Mouse (Mus musculus) midbrain, embryonic 14.5 days (tissue): ENCODE results near the gene Ifnk. TPM values are rescaled to one million over a fixed set of nuclear protein-coding genes. Genes with fewer than 3 reads are reported as not detected.

Experiments
- ATAC-seq: fragments of 200-750 bp; cut with Nextera tagmentation; 2 replicates; pipeline ENCODE4 v1.8.0; 2017; ENCODE audit warnings: moderate number of reproducible peaks, moderate library complexity; ENCODE audit not compliant: low FRiP score, low TSS enrichment
- DNase-seq: peaks from one replicate; pipeline ENCODE4 v3.0.0-alpha.2; 2015
- H3K27ac ChIP-seq: fragments of 300-500 bp; sonication (generic); replicated peaks from 2 replicates; pipeline ENCODE4 v1.5.1; 2014; ENCODE audit warnings: mild to moderate bottlenecking, low read depth, low read length, moderate library complexity
- H3K27me3 ChIP-seq: fragments of 300-500 bp; sonication (generic); 2 replicates; pipeline ENCODE4 v1.6.1; 2014; ENCODE audit warnings: low read length, control low read depth, mixed read lengths; ENCODE audit not compliant: control insufficient read depth, insufficient read depth
- H3K36me3 ChIP-seq: fragments of 300-500 bp; sonication (generic); 2 replicates; pipeline ENCODE4 v1.6.1; 2014; ENCODE audit warnings: low read length, control low read depth; ENCODE audit not compliant: control insufficient read depth, insufficient read depth
- H3K4me1 ChIP-seq: fragments of 300-500 bp; sonication (generic); 2 replicates; pipeline ENCODE4 v1.6.1; 2014; ENCODE audit warnings: mild to moderate bottlenecking, antibody characterized with exemption, low read length, control low read depth; ENCODE audit not compliant: control insufficient read depth, insufficient read depth
- H3K4me2 ChIP-seq: fragments of 300-500 bp; sonication (generic); 2 replicates; pipeline ENCODE4 v1.6.1; 2014; ENCODE audit warnings: mild to moderate bottlenecking, low read length, moderate library complexity
- H3K4me3 ChIP-seq: fragments of 300-500 bp; sonication (generic); replicated peaks from 2 replicates; pipeline ENCODE4 v1.5.1; 2014; ENCODE audit warnings: low read depth, low read length
- H3K9ac ChIP-seq: fragments of 300-500 bp; sonication (generic); replicated peaks from 2 replicates; pipeline ENCODE4 v1.6.1; 2014; ENCODE audit warnings: mild to moderate bottlenecking, low read length, moderate library complexity
- H3K9me3 ChIP-seq: fragments of 300-500 bp; sonication (generic); 2 replicates; pipeline ENCODE4 v1.6.1; 2016; ENCODE audit warnings: low read length, control low read depth, mixed read lengths; ENCODE audit not compliant: control insufficient read depth
- WGBS: fragments of 180-500 bp; shearing (Covaris S2); extraction: QIAGEN DNeasy Blood & Tissue Kit; methylation state at CpG from one replicate; pipeline ENCODE4 v1.1.7; 2014; 5-methylcytosine and 5-hydroxymethylcytosine counted together
- polyA plus RNA-seq: library from polyadenylated mRNA; unstranded; fragments of >200 nt; fragmentation: Nextera tagmentation; extraction: Ambion mirVana; gene quantifications from 2 replicates; pipeline ENCODE4 v1.2.1, GENCODE M21; 2014

The Ifnk gene
- polyA plus RNA-seq, 1 experiment from 2014 or later, result not detected

DNA sequence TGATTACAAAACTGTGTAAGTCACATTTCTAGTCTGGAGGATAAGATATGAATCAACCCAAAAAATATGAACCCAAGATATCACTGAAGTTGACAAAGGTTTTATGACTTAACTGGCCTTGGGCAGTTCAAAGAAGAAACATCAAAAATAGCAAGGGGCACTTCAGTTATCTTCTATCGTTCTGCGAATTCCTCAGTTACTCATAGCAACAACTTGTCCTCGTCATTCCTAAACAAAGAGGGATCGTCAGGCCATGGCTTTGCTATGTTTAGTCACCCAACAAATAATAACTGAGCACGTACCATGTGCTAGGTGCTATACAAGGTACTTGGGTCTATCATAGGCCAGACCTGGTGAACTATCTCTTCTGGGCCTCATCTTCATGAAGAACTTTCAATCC is 5.3 kb upstream of the Ifnk start:
- no peak overlapping the region for H3K9ac ChIP-seq
- 95% methylated on average over 5 of the region's 5 CpGs for WGBS
- H3K36me3 ChIP-seq, result no peaks in the 10 kb centered on the region
- no peaks in the 10 kb centered on the region for H3K4me1 ChIP-seq
- H3K4me2 ChIP-seq, result no peak overlapping the region
- no peak for ATAC-seq
- no peak for DNase-seq
- no peak overlapping the region for H3K27ac ChIP-seq
- no peak overlapping the region for H3K4me3 ChIP-seq
- no peaks in the 10 kb centered on the region for H3K9me3 ChIP-seq
- no peaks in the 10 kb centered on the region for H3K27me3 ChIP-seq

DNA sequence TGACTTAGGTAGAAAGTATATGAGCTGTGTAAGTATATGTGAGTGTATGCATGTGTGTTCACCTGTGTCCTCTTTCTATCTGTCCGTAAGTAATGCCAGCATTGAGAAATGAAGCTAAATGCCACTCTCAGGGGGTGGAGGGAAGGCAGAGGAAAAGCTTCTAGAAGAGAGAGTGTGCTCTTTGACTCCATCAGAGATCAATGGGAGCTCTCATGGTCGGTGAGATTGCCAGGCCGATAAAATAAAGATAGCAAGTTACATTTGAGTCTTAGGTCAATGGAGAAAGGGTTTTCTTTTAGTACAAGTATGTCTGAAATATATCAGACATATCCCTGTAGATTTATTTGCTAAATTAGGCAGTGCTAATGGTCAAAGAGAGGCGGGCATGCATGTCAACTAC is 3.5 kb upstream of the Ifnk start:
- 91% methylated on average over 4 of the region's 4 CpGs for WGBS
- no peaks in the 10 kb centered on the region for H3K4me1 ChIP-seq
- no peak overlapping the region for H3K9ac ChIP-seq
- no peak overlapping the region for H3K4me2 ChIP-seq
- H3K4me3 ChIP-seq, result no peak overlapping the region
- DNase-seq, result no peak
- H3K27me3 ChIP-seq, result no peaks in the 10 kb centered on the region
- no peaks in the 10 kb centered on the region for H3K36me3 ChIP-seq
- no peaks in the 10 kb centered on the region for H3K9me3 ChIP-seq
- ATAC-seq, result no peak
- H3K27ac ChIP-seq, result no peak overlapping the region

DNA sequence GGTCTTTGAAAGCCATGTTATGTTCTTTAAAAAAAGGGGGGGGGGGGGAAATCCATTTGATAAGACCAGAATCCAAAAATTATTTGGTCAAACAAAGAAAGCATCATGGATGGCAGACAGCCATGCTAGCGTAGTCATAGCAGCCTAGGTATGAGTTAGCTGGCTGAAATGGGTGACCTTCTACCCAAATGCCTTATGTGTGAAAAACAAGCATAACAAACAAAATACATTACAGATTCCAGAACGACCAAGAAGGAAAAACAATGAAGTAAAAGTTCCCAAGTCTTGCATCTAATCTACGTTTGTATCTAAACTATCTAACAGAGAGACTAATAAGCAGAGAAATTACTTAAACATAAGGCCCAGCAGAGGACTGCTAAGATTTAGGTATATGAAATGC is 1.1 kb upstream of the Ifnk start:
- DNase-seq, result no peak
- WGBS, result 88% methylated on average over 3 of the region's 3 CpGs
- Histone ChIP-seq H3K9me3 (no peaks in the 10 kb centered on the region), H3K4me2 (no peak overlapping the region), H3K27me3 (0 out of 2 replicates have a peak, but pooled peaks cover 3% of the 10 kb centered on the region), H3K4me3 (no peak overlapping the region), H3K27ac (no peak overlapping the region), H3K36me3 (no peaks in the 10 kb centered on the region), H3K4me1 (peaks cover 5% of the 10 kb centered on the region; the same call in 1 of the 2 replicates), H3K9ac (no peak overlapping the region)
- ATAC-seq, result no peak

DNA sequence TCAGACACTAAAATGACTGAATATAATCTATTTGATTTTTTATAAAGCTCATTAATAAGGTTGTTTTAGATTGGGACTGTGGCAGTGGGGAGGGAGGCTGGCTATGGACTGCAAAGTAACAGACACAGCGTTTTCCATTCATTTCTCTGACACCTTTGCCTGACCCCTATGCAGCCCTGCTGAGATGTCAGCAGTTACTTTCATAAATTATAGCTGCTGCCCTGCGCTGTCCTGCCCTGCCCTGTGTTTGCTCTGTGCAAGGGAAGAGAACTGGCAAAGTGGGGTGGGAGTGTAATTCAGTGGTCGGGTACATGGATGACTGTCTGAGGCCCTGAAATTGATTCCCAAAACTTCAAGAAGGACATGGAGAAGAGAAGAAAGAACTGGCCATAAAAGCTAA is 2.2 kb downstream of the Ifnk start:
- WGBS, result 33% methylated on average over 3 of the region's 3 CpGs
- Histone ChIP-seq H3K27ac (no peak overlapping the region), H3K9me3 (no peaks in the 10 kb centered on the region), H3K9ac (no peak overlapping the region), H3K36me3 (no peaks in the 10 kb centered on the region), H3K4me3 (no peak overlapping the region), H3K27me3 (0 out of 2 replicates have a peak, but pooled peaks cover 3% of the 10 kb centered on the region), H3K4me1 (peaks cover 10% of the 10 kb centered on the region; the same call in 1 of the 2 replicates), H3K4me2 (no peak overlapping the region)
- DNase-seq (no peak), ATAC-seq (no peak)

DNA sequence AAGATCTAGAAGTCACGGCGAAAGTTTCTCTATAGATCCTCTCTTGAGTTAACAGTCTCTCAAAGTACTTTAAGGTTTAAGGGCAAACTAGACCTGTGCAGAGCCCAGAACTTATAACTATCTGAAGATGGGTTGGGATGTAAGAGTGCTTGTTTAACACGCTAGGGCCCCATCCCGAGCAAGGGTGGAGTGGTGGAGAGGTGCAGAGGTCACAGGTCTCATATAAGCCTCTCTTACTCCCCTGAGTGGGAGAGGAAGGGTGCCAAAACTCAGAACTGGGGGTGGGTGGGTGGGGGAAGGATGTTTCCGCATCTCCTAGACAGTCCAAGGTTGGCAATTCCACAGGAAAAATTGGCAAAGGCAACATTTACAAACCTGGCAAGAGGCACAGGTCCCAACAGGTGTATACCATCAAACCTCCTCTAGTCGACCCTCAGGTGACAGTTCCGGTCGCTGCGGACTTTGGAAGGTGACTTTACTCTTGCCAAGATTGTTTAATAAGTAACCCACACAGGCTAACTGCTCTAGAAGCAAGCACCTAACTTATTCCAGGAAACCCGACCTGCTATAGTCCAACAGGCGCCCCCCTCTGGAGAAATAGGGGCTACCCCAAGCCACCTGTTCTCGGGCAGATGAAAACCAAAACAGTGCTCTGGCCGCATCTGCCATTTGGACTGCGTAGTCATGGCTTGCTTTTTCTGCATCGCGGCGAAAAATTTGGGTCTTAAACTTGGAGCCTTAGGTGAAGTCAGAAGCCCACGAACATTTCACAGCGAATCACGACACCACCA is 3.5 kb downstream of the Ifnk start:
- ATAC-seq, result no peak
- peak overlapping the region; percentile 52; the same call in 1 of the 2 replicates for H3K9ac ChIP-seq
- peaks cover 10% of the 10 kb centered on the region; the same call in 1 of the 2 replicates for H3K4me1 ChIP-seq
- WGBS, result 27% methylated on average over 20 of the region's 20 CpGs
- no peaks in the 10 kb centered on the region for H3K36me3 ChIP-seq
- H3K9me3 ChIP-seq, result no peaks in the 10 kb centered on the region
- H3K4me3 ChIP-seq, result peak overlapping the region; percentile 54
- peak; percentile 62 for DNase-seq
- 0 out of 2 replicates have a peak, but pooled peaks cover 3% of the 10 kb centered on the region for H3K27me3 ChIP-seq
- H3K4me2 ChIP-seq, result peak overlapping the region; percentile 93
- no peak overlapping the region for H3K27ac ChIP-seq

DNA sequence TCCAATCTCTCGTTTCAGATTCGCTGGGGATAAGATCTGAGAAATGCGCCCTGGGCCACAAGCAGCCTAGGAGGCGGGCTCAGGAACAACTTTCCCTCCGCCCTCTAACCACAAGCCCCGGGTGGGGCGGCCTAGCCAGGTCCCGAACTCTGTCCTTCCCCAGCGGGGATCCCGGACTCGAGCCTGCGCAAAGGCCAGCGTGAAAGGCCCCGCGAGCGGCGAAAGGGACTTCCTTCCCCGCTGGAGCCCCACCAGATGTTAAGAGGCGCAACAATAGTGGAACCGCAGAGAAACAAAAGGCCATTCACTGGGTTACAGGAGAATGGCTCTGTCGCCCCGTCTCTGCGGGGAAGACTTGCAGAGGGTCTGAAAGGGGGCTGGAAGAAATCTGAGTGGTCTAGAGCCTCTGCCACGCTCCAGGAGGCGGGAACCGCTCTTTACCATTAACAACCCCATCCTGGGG is 4.3 kb downstream of the Ifnk start:
- H3K4me3 ChIP-seq, result peak overlapping the region; percentile 54
- peak overlapping the region; percentile 52; the same call in 1 of the 2 replicates for H3K9ac ChIP-seq
- DNase-seq (peak; percentile 67), ATAC-seq (peak; percentile 77)
- peaks cover 10% of the 10 kb centered on the region; the same call in 1 of the 2 replicates for H3K4me1 ChIP-seq
- H3K4me2 ChIP-seq, result peak overlapping the region; percentile 93
- H3K27ac ChIP-seq, result no peak overlapping the region; the same call in 1 of the 2 replicates
- 0 out of 2 replicates have a peak, but pooled peaks cover 3% of the 10 kb centered on the region for H3K27me3 ChIP-seq
- no peaks in the 10 kb centered on the region for H3K9me3 ChIP-seq
- 1% methylated on average over 26 of the region's 26 CpGs for WGBS
- H3K36me3 ChIP-seq, result no peaks in the 10 kb centered on the region

DNA sequence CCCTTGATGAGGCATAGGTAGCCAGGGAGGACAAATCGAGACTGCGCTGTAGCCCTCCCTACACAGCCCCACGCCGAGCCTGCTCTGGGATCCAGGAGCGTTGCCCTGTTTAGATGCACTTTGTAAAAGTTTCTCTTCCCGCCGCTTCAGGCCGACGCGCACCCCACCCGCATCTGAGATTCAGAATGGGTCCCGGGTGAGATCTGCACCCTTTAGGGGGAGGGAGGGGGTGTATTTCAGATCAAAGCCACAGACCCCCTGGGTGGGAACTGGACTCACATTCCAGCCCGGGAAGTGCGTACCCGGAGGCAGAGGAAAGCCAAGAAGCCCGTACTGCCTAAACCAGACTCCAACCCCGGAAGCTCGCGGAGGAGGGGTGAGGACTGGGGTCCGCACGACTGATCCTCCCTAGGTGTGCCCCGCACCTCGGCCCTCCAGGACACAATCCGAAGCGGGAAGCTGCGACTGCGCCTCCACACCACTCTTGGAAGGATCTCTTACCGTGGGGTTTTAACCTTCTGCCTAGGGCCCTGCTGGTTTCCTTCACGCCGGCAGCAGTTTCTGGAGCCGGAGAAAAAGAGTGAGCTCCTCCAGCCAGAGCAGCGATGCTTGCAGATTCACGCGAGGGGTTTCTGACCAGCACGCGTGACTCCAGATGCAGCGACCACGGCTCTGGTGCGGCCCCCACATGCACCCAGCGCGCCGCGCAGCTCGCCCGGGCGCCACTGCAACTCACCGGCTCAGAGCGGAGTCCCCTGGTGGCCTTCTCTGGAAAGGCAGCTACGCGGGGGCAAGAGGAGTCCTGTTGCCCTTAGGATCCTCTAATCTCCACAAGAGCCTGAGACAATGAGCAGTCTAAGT is 5.1 kb downstream of the Ifnk start, which contains the start of gene Mob3b:
Mob3b (minus strand) TSS at position 734 of the 861 bp plus-strand sequence.
- Histone ChIP-seq H3K4me1 (peaks cover 10% of the 10 kb centered on the region; the same call in 1 of the 2 replicates), H3K27me3 (0 out of 2 replicates have a peak, but pooled peaks cover 3% of the 10 kb centered on the region), H3K36me3 (no peaks in the 10 kb centered on the region), H3K4me2 (peak within 1 kb of the TSS; percentile 93), H3K4me3 (peak within 1 kb of the TSS; percentile 54), H3K9me3 (no peaks in the 10 kb centered on the region), H3K27ac (no peak within 1 kb of the TSS; the same call in 1 of the 2 replicates), H3K9ac (peak within 1 kb of the TSS; percentile 52)
- ATAC-seq (peak; percentile 81), DNase-seq (peak; percentile 89)
- WGBS, result under 1% methylated on average over 50 of the region's 50 CpGs

DNA sequence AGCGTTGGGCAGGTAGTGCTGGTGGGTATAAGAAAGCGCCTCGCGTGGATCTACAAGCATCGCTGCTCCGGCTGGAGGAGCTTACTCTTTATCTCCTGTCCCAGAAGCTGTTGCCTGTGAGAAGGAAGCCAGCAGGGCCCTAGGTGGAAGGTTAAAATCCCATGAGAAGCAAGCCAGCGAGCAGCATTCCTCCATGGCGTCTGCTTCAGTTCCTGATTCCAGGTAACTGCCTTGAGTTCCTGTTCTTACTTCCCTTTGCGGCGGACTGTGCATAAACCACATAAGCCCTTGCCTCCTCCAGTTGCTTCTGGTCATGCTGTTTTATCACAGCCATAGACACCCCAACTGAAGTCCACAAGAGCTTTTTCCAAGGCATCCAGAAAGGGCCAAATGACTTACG is 6.0 kb downstream of the Ifnk start:
- 0 out of 2 replicates have a peak, but pooled peaks cover 3% of the 10 kb centered on the region for H3K27me3 ChIP-seq
- no peak overlapping the region for H3K4me2 ChIP-seq
- no peak overlapping the region for H3K4me3 ChIP-seq
- peaks cover 10% of the 10 kb centered on the region; the same call in 1 of the 2 replicates for H3K4me1 ChIP-seq
- no peaks in the 10 kb centered on the region for H3K9me3 ChIP-seq
- H3K9ac ChIP-seq, result no peak overlapping the region
- DNase-seq (no peak), ATAC-seq (no peak)
- WGBS, result 64% methylated on average over 11 of the region's 11 CpGs
- H3K36me3 ChIP-seq, result no peaks in the 10 kb centered on the region
- H3K27ac ChIP-seq, result no peak overlapping the region
